ENCODE assay signal across 8 mouse cellular contexts in the genomic region with DNA sequence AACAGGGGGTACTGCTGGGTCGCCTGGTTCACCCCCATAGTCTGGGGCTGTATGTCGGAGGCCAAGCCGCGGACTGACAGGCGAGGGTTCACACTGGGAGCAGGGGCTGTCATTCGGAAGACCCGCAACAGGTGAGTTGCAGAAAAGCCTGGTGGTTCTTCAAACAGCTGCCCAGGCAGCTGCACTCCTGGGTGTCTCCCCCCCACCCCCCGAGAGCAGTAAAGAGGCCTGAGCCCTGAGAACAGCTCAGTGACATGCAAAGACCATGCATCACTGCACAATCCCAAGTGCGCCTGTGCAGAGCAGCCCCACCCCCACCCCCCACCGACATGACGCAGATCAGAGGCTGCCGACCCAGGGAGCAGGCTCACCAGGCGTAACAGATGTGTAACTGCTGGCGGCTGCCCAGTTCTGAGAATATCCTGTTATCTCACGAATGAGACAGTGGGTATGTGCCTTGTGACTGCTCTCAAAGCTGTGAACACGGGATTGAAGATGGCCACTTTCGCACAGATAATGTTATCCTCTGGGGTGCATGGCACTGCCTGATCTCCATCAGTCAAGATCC. TPM values are rescaled to one million over a fixed set of nuclear protein-coding genes. Genes with fewer than 3 reads are reported as not detected.
DNase-seq lines count a peak whose midpoint lies in the region; ATAC-seq lines count a peak whose summit lies in the region.

No protein-coding gene starts in this region.

- no peaks in the 10 kb centered on the region for H3K9me3 ChIP-seq in embryonic facial prominence, embryonic 15.5 days (replicated peaks)
- H3K9me3 ChIP-seq in midbrain, embryonic 13.5 days: no peaks in the 10 kb centered on the region

- intact Hi-C loops in heart, postnatal 36 days (cut with DNase I): no loop called here

- no peaks in the 10 kb centered on the region for H3K27me3 ChIP-seq in embryonic facial prominence, embryonic 15.5 days
- no peaks in the 10 kb centered on the region for H3K27me3 ChIP-seq in midbrain, embryonic 13.5 days

- no peak overlapping the region for H3K27ac ChIP-seq in embryonic facial prominence, embryonic 15.5 days (replicated peaks)
- peak overlapping the region; percentile 11; the same call in 1 of the 2 replicates for H3K27ac ChIP-seq in midbrain, embryonic 13.5 days

- DNase-seq in heart, adult 18-20 months: peak; percentile 47 to 50
- no peak for DNase-seq in heart, postnatal 36 days
- peak; percentile 31 for DNase-seq in NIH3T3 (ENCODE audit: low read depth)
- peak; percentile 74 for DNase-seq in kidney, postnatal 10 days
- DNase-seq in thymus, postnatal 4 days: peak; percentile 68
- DNase-seq in left cerebral cortex, adult 18-20 months (ENCODE audit: low spot score in 2 of 2): no peak

- peak; percentile 13; the same call in 1 of the 2 replicates for ATAC-seq in embryonic facial prominence, embryonic 15.5 days (ENCODE audit: insufficient number of reproducible peaks, low FRiP score, low TSS enrichment, low read depth)
- ATAC-seq in midbrain, embryonic 13.5 days: no peak; the same call in 1 of the 2 replicates

- no peak overlapping the region for H3K4me3 ChIP-seq in embryonic facial prominence, embryonic 15.5 days (replicated peaks)
- no peak overlapping the region for H3K4me3 ChIP-seq in midbrain, embryonic 13.5 days (replicated peaks)

- peaks cover 12% of the 10 kb centered on the region; the same call in 1 of the 2 replicates for H3K4me1 ChIP-seq in embryonic facial prominence, embryonic 15.5 days
- H3K4me1 ChIP-seq in midbrain, embryonic 13.5 days (replicated peaks): peaks cover 23% of the 10 kb centered on the region

- H3K9ac ChIP-seq in embryonic facial prominence, embryonic 15.5 days: no peak overlapping the region
- no peak overlapping the region for H3K9ac ChIP-seq in midbrain, embryonic 13.5 days (replicated peaks)

- WGBS in embryonic facial prominence, embryonic 15.5 days: 46% methylated on average over 17 of the region's 17 CpGs
- WGBS in midbrain, embryonic 13.5 days: 33% methylated on average over 17 of the region's 17 CpGs

- H3K36me3 ChIP-seq in embryonic facial prominence, embryonic 15.5 days: peaks cover 50% of the 10 kb centered on the region
- H3K36me3 ChIP-seq in midbrain, embryonic 13.5 days: peaks cover 53% of the 10 kb centered on the region

- H3K4me2 ChIP-seq in embryonic facial prominence, embryonic 15.5 days (replicated peaks): no peak overlapping the region
- H3K4me2 ChIP-seq in midbrain, embryonic 13.5 days (replicated peaks): 0 out of 2 replicates have a peak overlapping the region, but pooled peaks have one; percentile 11

RNA-seq across cellular contexts. Expression of gene Rrp1, which starts 13.7 kb away (rescaled TPM):
- 10 to 100 TPM; 90.5 to 94.6 TPM for total RNA-seq in heart, adult 18-20 months (2021)
- total RNA-seq in heart, postnatal 36 days (2021): 10 to 100 TPM; 93.6 to 97.2 TPM
- polyA plus RNA-seq in embryonic facial prominence, embryonic 15.5 days (2015; fragmentation: Nextera tagmentation; extraction: Ambion mirVana): 292 and 298 TPM in 2 replicates
- 363 and 377 TPM in 2 replicates for polyA plus RNA-seq in midbrain, embryonic 13.5 days (2015; fragmentation: Nextera tagmentation; extraction: Ambion mirVana)
- total RNA-seq in left cerebral cortex, adult 18-20 months (2021): 100 to 1,000 TPM; 362 to 368 TPM

RNA-seq across cellular contexts. Expression of gene Cstb, which starts 26.3 kb away (rescaled TPM):
- total RNA-seq in heart, adult 18-20 months (2021): 10 to 100 TPM; 25.5 to 33.5 TPM
- total RNA-seq in heart, postnatal 36 days (2021): 10 to 100 TPM; 30.4 to 30.6 TPM
- polyA plus RNA-seq in embryonic facial prominence, embryonic 15.5 days (2015; fragmentation: Nextera tagmentation; extraction: Ambion mirVana): 265 and 273 TPM in 2 replicates
- polyA plus RNA-seq in midbrain, embryonic 13.5 days (2015; fragmentation: Nextera tagmentation; extraction: Ambion mirVana): 91.6 and 97.8 TPM in 2 replicates
- total RNA-seq in left cerebral cortex, adult 18-20 months (2021): 10 to 100 TPM; 38.5 to 40.4 TPM

RNA-seq across cellular contexts. Expression of gene Agpat3, which starts 46.9 kb away (rescaled TPM):
- 100 to 1,000 TPM; 214 to 237 TPM for total RNA-seq in heart, adult 18-20 months (2021)
- total RNA-seq in heart, postnatal 36 days (2021): 100 to 1,000 TPM; 232 to 266 TPM
- polyA plus RNA-seq in embryonic facial prominence, embryonic 15.5 days (2015; fragmentation: Nextera tagmentation; extraction: Ambion mirVana): 99.7 and 105 TPM in 2 replicates
- 39.3 and 50.9 TPM in 2 replicates for polyA plus RNA-seq in midbrain, embryonic 13.5 days (2015; fragmentation: Nextera tagmentation; extraction: Ambion mirVana)
- 100 to 1,000 TPM; 233 to 243 TPM for total RNA-seq in left cerebral cortex, adult 18-20 months (2021)

Comparison
In these comparisons a context has a peak if more than half of its experiments do, and no peak if none do; other contexts are left out.
1. DNase-seq: peak in heart, adult 18-20 months (2 of 2), NIH3T3 (single experiment), kidney, postnatal 10 days (single experiment) and thymus, postnatal 4 days (single experiment); none in heart, postnatal 36 days (0 of 2) and left cerebral cortex, adult 18-20 months (0 of 2).